Mouse (Mus musculus) myocyte (in vitro differentiated cells): ENCODE measurements at regions not wholly inside any gene's neighbourhood (a gene's known extent, or its start where the extent isn't known, plus 50 kb on each side); places are given as distances from the start of the nearest gene placed in this dataset.

Experiments
- E2F4 ChIP-seq: IDR thresholded peaks from one replicate; pipeline ENCODE4 v1.6.1; 2011; ENCODE audit warnings: mild to moderate bottlenecking, control low read depth, moderate library complexity; ENCODE audit not compliant: insufficient read depth
- MAX ChIP-seq: IDR thresholded peaks from one replicate; pipeline ENCODE4 v1.6.1; 2011; ENCODE audit warnings: low read depth, mild to moderate bottlenecking, control low read depth
- MYOD1 ChIP-seq, 3 experiments: IDR thresholded peaks; one replicate each; pipeline ENCODE4 v1.6.1; 2011; ENCODE audit warnings: control low read depth in 2 of 3, low read depth in 2 of 3, mild to moderate bottlenecking in 2 of 3, moderate library complexity in 1 of 3; ENCODE audit not compliant: insufficient read length in 2 of 3, control insufficient read depth in 1 of 3
- POLR2A ChIP-seq: IDR thresholded peaks from one replicate; pipeline ENCODE4 v1.6.1; 2011; ENCODE audit warnings: low read depth, mild to moderate bottlenecking, control low read depth, moderate library complexity; ENCODE audit not compliant: insufficient read length
- POLR2AphosphoS2 ChIP-seq: IDR thresholded peaks from one replicate; pipeline ENCODE4 v1.6.1; 2011; ENCODE audit warnings: low read depth, control low read depth; ENCODE audit not compliant: insufficient read length
- REST ChIP-seq: IDR thresholded peaks from one replicate; pipeline ENCODE4 v1.6.1; 2011; ENCODE audit warnings: mild to moderate bottlenecking, control low read depth, moderate library complexity; ENCODE audit not compliant: insufficient read depth, insufficient read length
- TCF12 ChIP-seq: IDR thresholded peaks from one replicate; pipeline ENCODE4 v1.6.1; 2011; ENCODE audit warnings: mild to moderate bottlenecking, control low read depth; ENCODE audit not compliant: poor library complexity, insufficient read depth, severe bottlenecking
- USF1 ChIP-seq: IDR thresholded peaks from one replicate; pipeline ENCODE4 v1.6.1; 2011; ENCODE audit warnings: low read depth, mild to moderate bottlenecking, control low read depth, moderate library complexity

GRCm38 (mm10) chr13:92923496-92923895 lies 78.9 kb downstream of the Mtx3 start:
- no peak for TF ChIP-seq REST
- no peak for TF ChIP-seq TCF12
- no peak for TF ChIP-seq POLR2A
- TF ChIP-seq E2F4: no peak
- TF ChIP-seq POLR2AphosphoS2: no peak
- TF ChIP-seq MAX: no peak
- no peak for TF ChIP-seq USF1
- no peak for TF ChIP-seq MYOD1 (IDR thresholded peaks at IDR 0.05; ENCODE audit: control insufficient read depth in 1 of 3, insufficient read length in 2 of 3, low read depth in 2 of 3)
